8 mouse cellular contexts compared by ENCODE assay signal in genomic region chr3:94886316-94887224, GRCm38 (mm10). TPM values are rescaled to one million over a fixed set of nuclear protein-coding genes. Genes with fewer than 3 reads are reported as not detected.
DNase-seq lines count a peak whose midpoint lies in the region; ATAC-seq and TF ChIP-seq lines count a peak whose summit lies in the region.

TSS of gene Psmb4 (minus strand) at chr3:94886961.

- peak within 1 kb of the TSS; percentile 96 for H3K4me3 ChIP-seq in hindbrain, embryonic 13.5 days

- CTCF ChIA-PET in Patski (lab: Charles Lee) = interaction anchor here (0.7 to 2.4 kb wide), 3 partner anchors 13 to 110 kb away, joined by 3 to 16 read pairs (median 3); no protein-coding TSS in a partner anchor

- H3K9ac ChIP-seq in hindbrain, embryonic 13.5 days = peak within 1 kb of the TSS; percentile 93

- peak within 1 kb of the TSS; percentile 93 for H3K4me2 ChIP-seq in hindbrain, embryonic 13.5 days

- in situ Hi-C loops in Patski (cut with MboI; ENCODE audit: low pct_unique_long_range_greater_than_20kb) = loop anchor here (10.0 kb wide), 1 partner anchor 108 kb away; no protein-coding TSS in a partner anchor

- no peak for TF ChIP-seq CTCF in Patski (IDR thresholded peaks at IDR 0.05)

- H3K4me1 ChIP-seq in hindbrain, embryonic 13.5 days (replicated peaks) = peaks cover 26% of the 10 kb centered on the region

- peak within 1 kb of the TSS; percentile 87 for H3K27ac ChIP-seq in hindbrain, embryonic 13.5 days

- peaks cover 36% of the 10 kb centered on the region for H3K36me3 ChIP-seq in hindbrain, embryonic 13.5 days

- ATAC-seq in Patski = peak; percentile 79
- peak; percentile 92 for ATAC-seq in hindbrain, embryonic 13.5 days (ENCODE audit: low FRiP score)

- 1% methylated on average over 61 of the region's 61 CpGs for WGBS in hindbrain, embryonic 13.5 days

- no peaks in the 10 kb centered on the region for H3K27me3 ChIP-seq in Patski
- 0 out of 2 replicates have a peak, but pooled peaks cover 3% of the 10 kb centered on the region for H3K27me3 ChIP-seq in hindbrain, embryonic 13.5 days

- H3K9me3 ChIP-seq in hindbrain, embryonic 13.5 days = no peaks in the 10 kb centered on the region

- DNase-seq in Patski (ENCODE audit: low read depth, low spot score) = peak; percentile 68
- DNase-seq in cerebellum, postnatal 10 days = peak; percentile 89 to 92
- peak; percentile 73 to 76 for DNase-seq in frontal cortex, postnatal 14 days (ENCODE audit: low spot score in 2 of 2)
- peak; percentile 68 to 71 for DNase-seq in layer of hippocampus, postnatal 25 days (ENCODE audit: extremely low spot score in 1 of 2, low spot score in 1 of 2)
- DNase-seq in lung, postnatal 25 days (ENCODE audit: low spot score) = peak; percentile 91
- DNase-seq in retina, embryonic 14.5 days (ENCODE audit: low spot score) = peak; percentile 95
- peak; percentile 83 for DNase-seq in thymus, postnatal 4 days

- POLR2A ChIA-PET in Patski (lab: Charles Lee) = no interaction called here

RNA-seq across cellular contexts. Expression of gene Psmb4, which starts in this region (rescaled TPM):
- polyA plus RNA-seq in Patski (2021) = 585 TPM
- 366 and 376 TPM in 2 replicates for polyA plus RNA-seq in hindbrain, embryonic 13.5 days (2015; fragmentation: Nextera tagmentation; extraction: Ambion mirVana)
- 100 to 1,000 TPM; 253 to 304 TPM for total RNA-seq in layer of hippocampus, postnatal 25 days (2021)

Comparison
In these comparisons a context has a peak if more than half of its experiments do, and no peak if none do; other contexts are left out.
1. Peak in every context shown above with its lines: DNase-seq, ATAC-seq, H3K4me3 ChIP-seq and H3K27ac ChIP-seq.